Mouse (Mus musculus) thymus, adult 2 months (tissue): ENCODE data around the gene Celf2. TPM values are rescaled to one million over a fixed set of nuclear protein-coding genes. Genes with fewer than 3 reads are reported as not detected.

ENCODE experiments used
- DNase-seq: peaks from one replicate; pipeline ENCODE4 v3.0.0; 2021
- H3K27ac ChIP-seq: fragments of 200-500 bp; 2 replicates; pipeline ENCODE4 v1.5.1; 2012; ENCODE audit warnings: low read length, control low read depth; ENCODE audit not compliant: control insufficient read depth, insufficient read depth
- H3K27me3 ChIP-seq: fragments of 200-500 bp; 2 replicates; pipeline ENCODE4 v1.6.1; 2012; ENCODE audit warnings: mild to moderate bottlenecking, low read length, moderate library complexity, mixed read lengths; ENCODE audit not compliant: control insufficient read depth, insufficient read depth
- H3K36me3 ChIP-seq: fragments of 200-500 bp; 2 replicates; pipeline ENCODE4 v1.6.1; 2012; ENCODE audit warnings: mild to moderate bottlenecking, low read length, moderate library complexity; ENCODE audit not compliant: control insufficient read depth, insufficient read depth
- H3K4me1 ChIP-seq: fragments of 200-500 bp; replicated peaks from 2 replicates; pipeline ENCODE4 v1.6.1; 2012; ENCODE audit warnings: low read length; ENCODE audit not compliant: control insufficient read depth, insufficient read depth
- H3K4me3 ChIP-seq: fragments of 200-500 bp; 2 replicates; pipeline ENCODE4 v1.5.1; 2012; ENCODE audit warnings: mild to moderate bottlenecking, low read length, control low read depth, moderate library complexity; ENCODE audit not compliant: control insufficient read depth, insufficient read depth
- CTCF ChIP-seq: fragments of 200-500 bp; IDR thresholded peaks from 2 replicates; pipeline ENCODE4 v1.5.1; 2012; ENCODE audit warnings: mild to moderate bottlenecking, control low read depth, low read length, moderate library complexity, borderline replicate concordance; ENCODE audit not compliant: control insufficient read depth, poor library complexity, insufficient read depth; ENCODE audit errors: extremely low read depth
- POLR2A ChIP-seq: fragments of 200-500 bp; IDR thresholded peaks from 2 replicates; pipeline ENCODE4 v1.6.1; 2012; ENCODE audit warnings: mild to moderate bottlenecking, low read length, control low read depth, moderate library complexity; ENCODE audit not compliant: control insufficient read depth, poor library complexity, insufficient read depth; ENCODE audit errors: extremely low read depth
- WGBS: fragments of 180-500 bp; shearing (Covaris S2); methylation state at CpG from one replicate; pipeline ENCODE4 v1.1.7; 2018; 5-methylcytosine and 5-hydroxymethylcytosine counted together
- polyA plus RNA-seq: library from polyadenylated mRNA; depleted of rRNA; stranded (reverse); fragments of >200 nt; gene quantifications from 2 replicates; pipeline ENCODE4 v1.2.3, GENCODE M21; 2012

Gene Celf2
- polyA plus RNA-seq, 1 experiment = 214 TPM

GRCm38 (mm10) chr2:7224346-7225071, 284.9 kb downstream of the Celf2 start:
- no peak for TF ChIP-seq CTCF
- TF ChIP-seq POLR2A = no peak
- WGBS = 84% methylated on average over 3 of the region's 3 CpGs
- no peak for DNase-seq
- no peaks in the 10 kb centered on the region for H3K36me3 ChIP-seq
- H3K27me3 ChIP-seq = no peaks in the 10 kb centered on the region
- no peaks in the 10 kb centered on the region for H3K4me1 ChIP-seq
- no peak overlapping the region for H3K27ac ChIP-seq
- no peak overlapping the region for H3K4me3 ChIP-seq

GRCm38 (mm10) chr2:7223538-7223937, 285.8 kb downstream of the Celf2 start:
- no peak overlapping the region for H3K4me3 ChIP-seq
- WGBS = 42% methylated on average over 2 of the region's 2 CpGs
- no peaks in the 10 kb centered on the region for H3K27me3 ChIP-seq
- no peaks in the 10 kb centered on the region for H3K36me3 ChIP-seq
- TF ChIP-seq POLR2A (no peak), CTCF (no peak)
- no peak overlapping the region for H3K27ac ChIP-seq
- H3K4me1 ChIP-seq = no peaks in the 10 kb centered on the region
- DNase-seq = no peak

- no peak for DNase-seq
- Histone ChIP-seq H3K36me3 (no peaks in the 10 kb centered on the region), H3K27me3 (no peaks in the 10 kb centered on the region), H3K4me3 (no peak overlapping the region), H3K27ac (no peak overlapping the region), H3K4me1 (no peaks in the 10 kb centered on the region)
- no peak for TF ChIP-seq CTCF
- no peak for TF ChIP-seq POLR2A
- 91% methylated on average over 6 of the region's 6 CpGs for WGBS
These were observed 286.5 kb downstream of the Celf2 start for GRCm38 (mm10) chr2:7222886-7223285.

GRCm38 (mm10) chr2:7221856-7222255, 287.5 kb downstream of the Celf2 start:
- H3K27ac ChIP-seq = no peak overlapping the region
- H3K27me3 ChIP-seq = no peaks in the 10 kb centered on the region
- H3K4me1 ChIP-seq = no peaks in the 10 kb centered on the region
- H3K36me3 ChIP-seq = no peaks in the 10 kb centered on the region
- TF ChIP-seq POLR2A = no peak
- no peak for TF ChIP-seq CTCF
- H3K4me3 ChIP-seq = no peak overlapping the region
- WGBS = 90% methylated on average over 1 of the region's 1 CpGs
- no peak for DNase-seq

DNA sequence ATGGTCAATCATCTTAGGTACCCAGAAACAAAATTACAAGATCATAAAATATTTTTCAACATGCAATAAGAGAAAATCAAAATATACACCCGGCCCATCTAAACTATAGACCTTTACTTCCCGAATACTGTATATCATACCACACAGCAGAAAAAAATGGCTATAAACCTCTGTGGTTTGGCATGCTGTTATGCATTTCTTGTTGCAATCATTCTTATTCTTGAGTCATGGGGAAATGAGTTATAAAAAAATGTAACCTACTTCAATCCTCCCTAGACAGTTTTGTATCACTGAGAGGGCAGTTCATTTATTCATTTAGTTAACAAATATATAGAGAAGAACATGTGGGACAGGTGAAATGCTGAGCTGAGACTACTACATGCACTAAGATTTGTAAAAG, 291.3 kb downstream of the Celf2 start:
- WGBS = 76% methylated on average over 2 of the region's 2 CpGs
- Histone ChIP-seq H3K27ac (no peak overlapping the region), H3K4me1 (no peaks in the 10 kb centered on the region), H3K36me3 (no peaks in the 10 kb centered on the region), H3K4me3 (no peak overlapping the region), H3K27me3 (no peaks in the 10 kb centered on the region)
- DNase-seq = no peak
- TF ChIP-seq POLR2A = no peak
- TF ChIP-seq CTCF = no peak

DNA sequence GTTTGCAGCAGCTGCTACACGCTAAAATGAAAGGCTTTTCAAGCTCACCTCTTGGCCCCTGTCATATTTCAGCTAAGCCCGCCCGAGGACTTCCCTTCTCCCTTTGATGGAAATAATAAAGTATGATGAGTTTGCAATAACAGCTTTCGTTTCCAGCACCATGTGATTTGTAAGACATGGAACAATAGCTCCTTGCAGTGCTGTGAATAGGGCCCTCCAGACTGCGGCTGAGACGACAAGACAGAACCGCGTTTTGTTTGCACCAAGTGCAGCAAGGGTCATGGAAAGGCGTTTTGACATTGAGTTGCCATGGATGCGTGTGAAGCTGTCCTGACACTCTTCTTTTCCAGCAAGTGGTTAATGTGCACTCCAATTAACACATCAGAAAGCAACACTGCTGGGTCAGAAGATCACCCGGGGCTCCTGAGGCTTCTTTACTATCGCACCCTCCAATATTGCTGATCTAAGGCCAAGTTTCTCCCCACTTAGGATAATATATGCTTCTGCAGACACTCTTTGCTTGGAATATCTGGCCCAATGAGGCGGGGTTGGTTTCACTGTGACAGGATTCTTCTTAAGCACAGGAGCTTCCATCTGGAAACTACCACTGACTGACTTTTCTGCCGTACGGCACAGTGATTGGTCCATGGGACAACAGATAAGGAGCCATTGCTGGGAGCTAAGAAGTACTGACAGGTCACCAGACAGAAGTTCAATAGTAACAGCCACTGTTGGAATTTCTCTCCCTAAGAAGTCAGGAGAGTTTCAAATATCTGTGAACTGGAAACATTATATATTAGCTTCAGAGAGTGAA, 301.5 kb downstream of the Celf2 start:
- 89% methylated on average over 15 of the region's 15 CpGs for WGBS
- H3K36me3 ChIP-seq = no peaks in the 10 kb centered on the region
- H3K4me1 ChIP-seq = no peaks in the 10 kb centered on the region
- no peak overlapping the region for H3K27ac ChIP-seq
- no peak overlapping the region for H3K4me3 ChIP-seq
- no peak for DNase-seq
- no peak for TF ChIP-seq CTCF
- no peak for TF ChIP-seq POLR2A
- H3K27me3 ChIP-seq = no peaks in the 10 kb centered on the region
